Mouse (Mus musculus): ENCODE measurements at regions not wholly inside any gene's neighbourhood (a gene's known extent, or its start where the extent isn't known, plus 50 kb on each side); places are given as distances from the start of the nearest gene placed in this dataset.

GRCm38 (mm10) chr3:16941146-16941545 is 934.9 kb upstream of the Gm5150 start:
- no peaks in the 10 kb centered on the region for H3K9me3 ChIP-seq
- peak overlapping the region; percentile 64 for H3K9ac ChIP-seq
- H3K4me1 ChIP-seq (replicated peaks): peaks cover 14% of the 10 kb centered on the region
- no peaks in the 10 kb centered on the region for H3K36me3 ChIP-seq
- peak overlapping the region; percentile 92 for H3K27ac ChIP-seq (replicated peaks)
- H3K4me2 ChIP-seq: peak overlapping the region; percentile 45
- ATAC-seq (ENCODE audit: low read depth): peak; percentile 27; the same call in 1 of the 2 replicates
- H3K27me3 ChIP-seq: no peaks in the 10 kb centered on the region
- H3K4me3 ChIP-seq: peak overlapping the region; percentile 17
- 7% methylated on average over 4 of the region's 4 CpGs for WGBS

DNA sequence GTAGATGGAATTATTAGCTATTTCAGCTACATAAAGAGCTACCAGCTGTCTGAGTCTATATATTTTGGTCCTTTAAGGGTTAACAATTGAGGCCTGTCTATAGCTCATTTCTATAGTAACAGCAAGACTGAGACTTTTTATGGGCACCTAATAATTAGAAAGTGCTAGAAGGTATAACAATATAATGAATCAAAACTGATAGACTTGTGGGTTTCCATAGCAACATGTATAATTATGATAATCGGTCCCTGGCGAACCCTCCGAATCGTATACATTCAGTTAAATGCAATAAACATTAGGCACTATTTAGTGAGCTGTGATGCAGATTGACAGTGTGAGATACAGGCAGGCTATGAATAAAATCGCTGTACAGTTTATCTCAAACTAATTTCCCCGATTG is 933.3 kb upstream of the Gm5150 start:
- ATAC-seq (ENCODE audit: low read depth): peak; percentile 85
- peak overlapping the region; percentile 45 for H3K4me2 ChIP-seq
- H3K27me3 ChIP-seq: no peaks in the 10 kb centered on the region
- H3K4me3 ChIP-seq: no peak overlapping the region
- peaks cover 14% of the 10 kb centered on the region for H3K4me1 ChIP-seq (replicated peaks)
- 40% methylated on average over 6 of the region's 6 CpGs for WGBS
- H3K36me3 ChIP-seq: no peaks in the 10 kb centered on the region
- peak overlapping the region; percentile 31; the same call in 1 of the 2 replicates for H3K9ac ChIP-seq
- no peaks in the 10 kb centered on the region for H3K9me3 ChIP-seq
- peak overlapping the region; percentile 92 for H3K27ac ChIP-seq (replicated peaks)

DNA sequence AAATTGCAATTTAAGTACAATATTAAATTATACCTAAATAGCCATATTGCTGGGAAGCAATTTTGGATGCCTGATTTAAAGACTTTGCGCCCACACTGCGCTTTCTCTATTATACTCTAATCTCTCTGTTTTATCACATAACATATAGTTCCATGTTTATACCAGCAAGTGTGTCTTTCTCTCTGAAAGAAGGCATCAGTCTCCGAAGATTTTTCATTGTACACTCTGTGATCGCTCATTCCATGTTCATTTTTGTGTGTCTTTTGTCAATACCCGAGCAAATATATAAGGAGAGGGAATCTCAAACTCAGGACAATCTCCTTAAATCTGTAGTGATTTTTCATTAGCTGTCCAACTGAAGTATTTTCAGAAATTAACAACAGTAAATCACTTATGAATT is 932.9 kb upstream of the Gm5150 start:
- Histone ChIP-seq H3K36me3 (no peaks in the 10 kb centered on the region), H3K4me3 (no peak overlapping the region), H3K9ac (peak overlapping the region; percentile 62), H3K27ac (replicated peaks) (peak overlapping the region; percentile 92), H3K4me1 (replicated peaks) (peaks cover 14% of the 10 kb centered on the region), H3K4me2 (peak overlapping the region; percentile 39), H3K27me3 (no peaks in the 10 kb centered on the region), H3K9me3 (no peaks in the 10 kb centered on the region)
- WGBS: 59% methylated on average over 5 of the region's 5 CpGs
- ATAC-seq (ENCODE audit: low read depth): peak; percentile 33; the same call in 1 of the 2 replicates

DNA sequence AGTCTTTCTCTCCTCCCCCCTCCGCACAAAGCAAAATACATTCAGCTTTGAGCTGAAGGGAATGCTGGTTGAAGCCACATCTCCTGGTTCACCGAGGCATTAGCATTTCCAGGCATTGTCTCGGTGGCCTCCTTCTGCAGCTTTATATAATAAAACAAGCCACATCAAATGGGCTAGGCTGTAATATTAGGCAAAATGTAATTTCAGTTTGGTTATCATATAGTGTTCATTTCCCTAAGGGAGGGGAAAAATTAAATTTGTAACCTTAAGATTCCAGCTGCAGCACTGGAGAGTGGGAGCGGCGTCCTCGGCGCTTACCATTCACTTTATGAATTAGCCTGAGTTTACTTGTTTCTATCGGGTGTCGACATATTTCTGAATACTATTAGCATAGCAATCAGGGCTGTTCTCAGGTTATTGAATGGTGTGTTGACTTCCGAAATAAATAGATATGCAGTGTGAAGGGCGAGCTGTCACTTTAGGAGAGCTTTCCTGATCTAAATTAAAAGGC is 932.3 kb upstream of the Gm5150 start:
- H3K27ac ChIP-seq (replicated peaks): peak overlapping the region; percentile 92
- H3K9me3 ChIP-seq: no peaks in the 10 kb centered on the region
- 34% methylated on average over 11 of the region's 11 CpGs for WGBS
- peak overlapping the region; percentile 62 for H3K9ac ChIP-seq
- H3K36me3 ChIP-seq: no peaks in the 10 kb centered on the region
- H3K4me2 ChIP-seq: peak overlapping the region; percentile 39
- no peaks in the 10 kb centered on the region for H3K27me3 ChIP-seq
- peaks cover 14% of the 10 kb centered on the region for H3K4me1 ChIP-seq (replicated peaks)
- peak; percentile 44; the same call in 1 of the 2 replicates for ATAC-seq (ENCODE audit: low read depth)
- H3K4me3 ChIP-seq: no peak overlapping the region

DNA sequence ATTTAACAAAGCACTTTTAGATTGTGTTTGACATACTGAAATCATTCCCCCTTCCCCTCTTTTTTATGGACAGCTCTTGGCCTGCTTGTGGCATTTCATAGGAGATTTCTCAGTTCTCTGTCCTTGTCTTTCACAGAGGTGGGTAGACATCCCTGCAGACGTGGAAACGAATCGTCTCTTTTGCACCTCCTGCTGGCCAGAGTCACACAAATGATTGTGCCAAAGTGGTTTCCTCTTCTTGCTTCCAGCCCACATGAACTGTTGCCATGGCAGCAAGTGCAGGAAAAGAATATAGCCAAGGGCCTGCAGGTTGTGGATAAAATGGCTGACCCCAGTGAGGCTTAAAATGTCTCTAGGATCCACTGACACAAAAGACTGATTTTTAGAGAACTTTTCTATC is 924.1 kb upstream of the Gm5150 start:
- 36% methylated on average over 3 of the region's 3 CpGs for WGBS
- Histone ChIP-seq H3K4me2 (no peak overlapping the region), H3K27ac (replicated peaks) (no peak overlapping the region), H3K9ac (no peak overlapping the region), H3K4me1 (replicated peaks) (peaks cover 4% of the 10 kb centered on the region; the same call in 1 of the 2 replicates), H3K27me3 (no peaks in the 10 kb centered on the region), H3K36me3 (no peaks in the 10 kb centered on the region), H3K9me3 (no peaks in the 10 kb centered on the region), H3K4me3 (no peak overlapping the region)
- ATAC-seq (ENCODE audit: low read depth): peak; percentile 43; the same call in 1 of the 2 replicates

DNA sequence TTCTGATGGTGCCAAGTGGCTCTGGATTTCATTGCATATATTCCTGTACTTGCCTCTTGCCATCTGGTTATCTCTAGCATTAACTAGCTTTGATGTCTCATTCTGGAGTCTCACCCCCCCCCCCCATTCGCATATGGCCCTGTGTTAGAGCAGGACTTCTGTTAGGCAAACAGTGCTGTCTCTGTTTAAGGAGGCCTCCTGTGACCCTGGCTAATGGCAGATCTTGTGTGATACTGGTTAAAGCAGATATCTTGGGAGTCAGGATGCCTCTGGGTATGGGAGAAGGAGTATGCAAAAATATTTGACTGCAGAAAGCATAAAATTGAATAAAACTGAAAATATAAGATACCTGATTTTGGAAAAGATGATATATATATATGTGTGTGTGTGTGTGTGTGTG is 923.6 kb upstream of the Gm5150 start:
- Histone ChIP-seq H3K9ac (no peak overlapping the region), H3K9me3 (no peaks in the 10 kb centered on the region), H3K4me3 (no peak overlapping the region), H3K4me1 (replicated peaks) (peaks cover 4% of the 10 kb centered on the region; the same call in 1 of the 2 replicates), H3K36me3 (no peaks in the 10 kb centered on the region), H3K27ac (replicated peaks) (no peak overlapping the region), H3K4me2 (no peak overlapping the region), H3K27me3 (no peaks in the 10 kb centered on the region)
- WGBS: 76% methylated on average over 1 of the region's 1 CpGs
- no peak for ATAC-seq (ENCODE audit: low read depth)

- no peak for ATAC-seq (ENCODE audit: low read depth)
- Histone ChIP-seq H3K9me3 (no peaks in the 10 kb centered on the region), H3K36me3 (no peaks in the 10 kb centered on the region), H3K27ac (replicated peaks) (peak overlapping the region; percentile 77), H3K4me1 (replicated peaks) (peaks cover 18% of the 10 kb centered on the region), H3K4me3 (no peak overlapping the region), H3K27me3 (no peaks in the 10 kb centered on the region), H3K4me2 (no peak overlapping the region), H3K9ac (no peak overlapping the region)
Observed at GRCm38 (mm10) chr3:16924018-16924417, 917.8 kb upstream of the Gm5150 start.

DNA sequence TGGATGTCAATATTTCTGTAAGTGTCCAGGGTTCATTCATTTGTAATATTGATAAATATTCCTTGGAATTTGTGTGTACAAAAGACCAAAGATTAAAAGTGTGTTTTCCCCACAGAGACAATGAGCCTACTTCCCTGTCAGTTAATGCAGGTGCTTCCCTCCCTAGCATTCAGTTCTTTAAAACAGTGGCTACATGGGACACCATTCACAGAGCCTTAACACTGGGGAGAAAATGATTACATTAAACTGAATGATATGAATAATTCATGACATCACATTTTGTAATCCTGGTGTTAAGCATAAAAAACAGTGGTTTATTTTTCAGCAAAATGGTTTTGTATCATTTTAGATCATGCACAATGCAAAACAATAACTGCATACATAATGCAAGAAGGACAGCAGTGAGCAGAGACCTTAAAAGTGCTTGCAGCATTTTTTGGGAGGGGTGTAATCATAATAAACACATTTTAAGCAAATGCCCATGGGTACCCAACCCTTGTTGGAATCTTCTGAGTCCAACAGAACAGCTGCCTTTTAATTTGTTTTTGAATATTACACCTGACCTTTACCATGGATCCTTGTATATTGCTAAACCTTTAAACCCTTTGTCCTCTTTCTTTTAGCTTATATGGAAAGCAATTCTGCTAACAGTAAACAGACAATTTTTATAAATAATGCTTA is 917.1 kb upstream of the Gm5150 start:
- no peak overlapping the region for H3K4me2 ChIP-seq
- peaks cover 18% of the 10 kb centered on the region for H3K4me1 ChIP-seq (replicated peaks)
- H3K4me3 ChIP-seq: no peak overlapping the region
- no peak overlapping the region for H3K9ac ChIP-seq
- no peaks in the 10 kb centered on the region for H3K36me3 ChIP-seq
- H3K9me3 ChIP-seq: no peaks in the 10 kb centered on the region
- ATAC-seq (ENCODE audit: low read depth): peak; percentile 57; the same call in 1 of the 2 replicates
- H3K27me3 ChIP-seq: no peaks in the 10 kb centered on the region
- peak overlapping the region; percentile 76 for H3K27ac ChIP-seq (replicated peaks)

DNA sequence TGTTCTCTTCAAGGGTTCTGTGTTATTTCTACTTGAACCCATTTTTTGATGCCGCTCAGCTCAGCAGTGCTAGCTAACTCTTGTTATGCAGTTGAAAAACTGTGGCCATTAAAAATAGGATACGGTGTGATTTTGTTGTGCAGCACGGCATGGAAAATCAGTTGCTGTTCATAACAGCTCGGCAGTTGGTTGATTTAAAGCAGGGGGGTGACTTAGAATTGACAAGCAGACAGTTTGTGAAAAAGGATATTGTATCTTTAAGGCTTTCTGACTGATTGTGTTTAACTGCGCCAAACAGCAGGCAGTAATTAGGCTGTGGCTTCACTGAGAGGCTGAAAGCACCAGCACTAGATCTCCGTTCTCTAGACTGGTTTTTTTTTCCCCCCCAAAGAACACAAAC is 915.1 kb upstream of the Gm5150 start:
- H3K9ac ChIP-seq: peak overlapping the region; percentile 18; the same call in 1 of the 2 replicates
- H3K9me3 ChIP-seq: no peaks in the 10 kb centered on the region
- ATAC-seq (ENCODE audit: low read depth): 0 out of 2 replicates have a peak, but pooled peaks have one; percentile 19
- peak overlapping the region; percentile 86 for H3K27ac ChIP-seq (replicated peaks)
- H3K4me1 ChIP-seq (replicated peaks): peaks cover 21% of the 10 kb centered on the region
- H3K4me2 ChIP-seq: peak overlapping the region; percentile 39
- H3K4me3 ChIP-seq: no peak overlapping the region
- no peaks in the 10 kb centered on the region for H3K27me3 ChIP-seq
- no peaks in the 10 kb centered on the region for H3K36me3 ChIP-seq
- WGBS: 20% methylated on average over 6 of the region's 6 CpGs

GRCm38 (mm10) chr3:16918374-16918773 is 912.1 kb upstream of the Gm5150 start:
- H3K9me3 ChIP-seq: no peaks in the 10 kb centered on the region
- H3K4me2 ChIP-seq: no peak overlapping the region
- 44% methylated on average over 2 of the region's 2 CpGs for WGBS
- no peak overlapping the region for H3K4me3 ChIP-seq
- H3K4me1 ChIP-seq (replicated peaks): peaks cover 14% of the 10 kb centered on the region
- H3K27me3 ChIP-seq: no peaks in the 10 kb centered on the region
- ATAC-seq (ENCODE audit: low read depth): peak; percentile 64; the same call in 1 of the 2 replicates
- H3K27ac ChIP-seq (replicated peaks): peak overlapping the region; percentile 78
- no peak overlapping the region for H3K9ac ChIP-seq
- no peaks in the 10 kb centered on the region for H3K36me3 ChIP-seq

DNA sequence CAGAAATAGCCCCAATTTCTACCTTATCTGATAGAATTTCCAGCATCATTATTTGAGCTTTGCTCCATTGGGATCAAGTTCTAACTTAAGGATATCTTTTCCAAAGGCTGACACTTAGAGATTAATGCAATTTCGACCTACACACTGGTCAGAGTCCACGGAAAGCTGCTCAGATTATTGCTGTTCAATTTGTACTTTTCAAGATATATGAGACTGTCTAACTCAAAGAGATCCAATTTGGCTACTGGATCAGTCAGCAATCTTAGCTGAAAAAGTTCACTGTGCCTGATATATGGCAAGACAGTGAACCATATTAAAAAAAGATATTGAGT is 909.8 kb upstream of the Gm5150 start:
- WGBS: 80% methylated on average over 2 of the region's 2 CpGs
- Histone ChIP-seq H3K9me3 (no peaks in the 10 kb centered on the region), H3K27ac (replicated peaks) (no peak overlapping the region), H3K4me3 (no peak overlapping the region), H3K27me3 (no peaks in the 10 kb centered on the region), H3K36me3 (no peaks in the 10 kb centered on the region), H3K4me1 (replicated peaks) (peaks cover 3% of the 10 kb centered on the region; the same call in 1 of the 2 replicates), H3K4me2 (no peak overlapping the region), H3K9ac (no peak overlapping the region)
- ATAC-seq (ENCODE audit: low read depth): no peak

DNA sequence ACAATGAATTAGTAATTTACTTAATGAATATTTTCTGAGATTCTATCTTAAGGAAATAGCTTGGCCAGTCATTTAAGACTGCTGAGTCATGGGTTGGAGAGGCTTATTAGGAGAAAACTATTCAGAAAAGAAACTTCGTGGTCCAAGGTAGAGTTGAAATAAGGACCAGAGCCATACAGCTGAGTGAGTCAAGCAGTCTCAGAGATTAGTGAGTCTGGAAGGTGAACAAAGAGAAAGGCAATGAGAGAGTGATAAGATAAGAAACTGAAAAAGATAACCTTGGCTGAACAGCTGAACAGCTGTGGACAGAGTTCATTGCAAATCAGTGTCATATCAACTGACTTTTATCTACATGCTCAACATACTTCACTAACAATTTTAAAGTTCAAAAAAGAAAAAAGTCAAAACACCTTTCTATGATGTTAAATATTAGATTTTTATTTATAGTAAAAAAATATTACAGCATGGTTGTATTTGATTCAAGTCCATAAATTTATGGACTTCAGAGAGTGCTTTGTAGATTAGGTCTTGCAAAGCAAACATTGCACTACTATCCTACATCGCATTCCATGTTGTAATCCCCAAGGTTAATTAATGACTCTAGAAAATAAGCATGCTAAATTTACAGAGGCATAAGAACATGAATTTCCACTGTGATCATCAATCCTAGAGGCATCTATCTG is 909.3 kb upstream of the Gm5150 start:
- no peak overlapping the region for H3K4me2 ChIP-seq
- H3K27me3 ChIP-seq: no peaks in the 10 kb centered on the region
- H3K36me3 ChIP-seq: no peaks in the 10 kb centered on the region
- no peak overlapping the region for H3K27ac ChIP-seq (replicated peaks)
- H3K9me3 ChIP-seq: no peaks in the 10 kb centered on the region
- H3K4me1 ChIP-seq (replicated peaks): peaks cover 3% of the 10 kb centered on the region; the same call in 1 of the 2 replicates
- H3K4me3 ChIP-seq: no peak overlapping the region
- no peak for ATAC-seq (ENCODE audit: low read depth)
- no peak overlapping the region for H3K9ac ChIP-seq
- WGBS: 82% methylated on average over 2 of the region's 2 CpGs
